Mouse (Mus musculus) right cerebral cortex, adult 18-20 months (tissue): Measurements from ENCODE around the gene Amt.

Experiments used
- DNase-seq: peaks from one replicate; pipeline ENCODE4 v3.0.0; 2022; ENCODE audit warnings: mixed read lengths

Gene Amt

GRCm38 (mm10) chr9:108340258-108341138 is 43.8 kb downstream of the Amt start:
- DNase-seq: no peak

DNA sequence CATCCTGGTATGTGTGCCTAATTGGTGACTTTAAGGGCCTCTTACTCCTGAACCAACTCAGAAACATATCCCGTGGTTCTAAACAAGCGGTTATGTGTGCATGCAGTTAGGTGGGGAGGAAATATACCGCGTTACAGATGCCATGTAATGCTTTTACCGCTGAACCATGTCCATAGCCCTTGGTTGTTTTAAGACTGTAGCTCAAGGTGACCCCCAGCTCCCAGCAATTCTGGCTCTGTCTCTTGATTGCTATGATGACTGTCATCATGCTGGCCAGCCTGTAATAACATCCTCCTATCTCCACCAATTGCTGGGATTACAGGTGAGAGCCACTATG is 44.5 kb downstream of the Amt start:
- DNase-seq: no peak

DNA sequence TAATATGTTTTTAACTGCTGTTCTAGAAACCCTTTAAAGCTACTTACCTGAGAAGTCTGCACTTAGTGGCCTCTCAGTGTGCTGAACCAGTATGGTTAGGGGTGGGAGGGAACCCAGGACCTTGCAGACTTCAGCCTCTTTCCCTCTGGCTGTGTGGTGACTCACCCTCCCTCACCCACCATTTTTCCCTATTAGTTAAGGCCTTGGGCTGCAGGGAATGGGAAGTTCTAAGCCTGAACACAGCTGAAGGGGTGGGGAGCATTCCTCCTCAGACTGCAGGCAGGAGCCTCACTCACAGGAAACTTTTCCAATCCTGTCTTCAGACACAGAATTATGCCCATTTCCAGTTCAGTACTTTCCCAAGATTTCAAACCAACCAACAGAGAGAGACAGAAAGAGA is 45.1 kb downstream of the Amt start:
- no peak for DNase-seq

DNA sequence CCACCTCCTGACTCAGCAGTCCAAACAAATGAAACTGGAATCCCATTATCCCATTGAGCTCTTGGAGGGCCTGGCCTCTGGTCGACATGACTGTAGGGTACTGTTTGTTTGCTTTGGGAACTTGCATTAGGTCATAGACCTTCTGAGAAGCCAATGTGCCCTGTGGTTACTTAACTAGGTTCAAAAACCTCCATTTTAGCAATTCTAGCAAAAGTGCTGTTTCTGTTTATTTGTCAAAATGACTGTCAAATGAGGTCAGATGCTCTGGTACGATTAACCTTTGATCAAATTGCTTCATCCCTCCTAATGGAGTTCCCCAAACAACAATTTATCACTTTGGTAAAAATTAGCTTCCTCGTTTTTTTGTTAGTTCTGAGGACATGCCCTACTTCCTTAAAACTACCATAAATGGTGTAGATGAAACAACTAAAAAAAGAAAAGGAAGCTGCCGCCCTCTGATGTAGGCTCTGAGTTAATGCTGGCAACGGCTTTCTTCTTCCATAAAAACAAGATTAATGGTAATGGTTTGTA is 45.7 kb downstream of the Amt start:
- no peak for DNase-seq

DNA sequence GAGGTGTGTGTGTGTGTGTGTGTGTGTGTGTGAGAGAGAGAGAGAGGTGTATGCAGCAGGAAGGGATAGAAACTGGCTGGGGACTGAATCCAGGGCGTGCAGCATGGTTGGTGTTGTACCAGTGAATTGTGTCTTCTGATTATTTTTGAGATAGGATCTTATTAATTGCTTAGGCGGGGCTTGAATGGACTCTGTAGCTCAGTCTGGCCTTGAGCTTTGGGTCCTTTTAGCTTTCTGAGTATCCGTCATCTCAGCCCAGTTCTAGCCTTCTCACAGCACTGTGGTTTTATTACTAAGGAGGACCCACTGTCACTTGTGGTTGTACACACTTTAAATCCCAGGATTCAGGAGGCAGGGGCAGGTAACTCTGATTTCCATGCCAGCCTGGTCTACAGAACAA is 46.7 kb downstream of the Amt start:
- no peak for DNase-seq

DNA sequence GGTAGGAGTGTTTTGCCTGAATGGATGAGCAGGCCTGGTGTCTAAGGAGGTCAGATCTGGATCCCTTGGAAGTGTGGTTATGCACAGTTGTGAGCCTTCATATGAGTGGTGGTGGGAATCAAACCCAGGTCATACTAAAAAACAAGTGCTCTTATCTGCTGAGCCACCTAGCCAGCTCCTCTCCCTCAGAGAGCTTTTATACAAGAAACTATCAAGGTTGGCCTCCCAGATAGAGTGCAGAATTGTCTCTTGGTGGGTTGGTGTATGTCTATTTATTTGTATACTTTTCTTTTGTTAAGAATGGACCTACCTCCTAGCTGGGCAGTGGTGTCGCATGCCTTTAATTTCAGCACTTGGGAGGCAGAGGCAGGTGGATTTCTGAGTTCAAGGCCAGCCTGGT is 47.2 kb downstream of the Amt start:
- DNase-seq: no peak

GRCm38 (mm10) chr9:108344471-108344870 is 47.8 kb downstream of the Amt start:
- DNase-seq: no peak

- DNase-seq: no peak
These were observed 50.4 kb downstream of the Amt start for GRCm38 (mm10) chr9:108347024-108347423.

DNA sequence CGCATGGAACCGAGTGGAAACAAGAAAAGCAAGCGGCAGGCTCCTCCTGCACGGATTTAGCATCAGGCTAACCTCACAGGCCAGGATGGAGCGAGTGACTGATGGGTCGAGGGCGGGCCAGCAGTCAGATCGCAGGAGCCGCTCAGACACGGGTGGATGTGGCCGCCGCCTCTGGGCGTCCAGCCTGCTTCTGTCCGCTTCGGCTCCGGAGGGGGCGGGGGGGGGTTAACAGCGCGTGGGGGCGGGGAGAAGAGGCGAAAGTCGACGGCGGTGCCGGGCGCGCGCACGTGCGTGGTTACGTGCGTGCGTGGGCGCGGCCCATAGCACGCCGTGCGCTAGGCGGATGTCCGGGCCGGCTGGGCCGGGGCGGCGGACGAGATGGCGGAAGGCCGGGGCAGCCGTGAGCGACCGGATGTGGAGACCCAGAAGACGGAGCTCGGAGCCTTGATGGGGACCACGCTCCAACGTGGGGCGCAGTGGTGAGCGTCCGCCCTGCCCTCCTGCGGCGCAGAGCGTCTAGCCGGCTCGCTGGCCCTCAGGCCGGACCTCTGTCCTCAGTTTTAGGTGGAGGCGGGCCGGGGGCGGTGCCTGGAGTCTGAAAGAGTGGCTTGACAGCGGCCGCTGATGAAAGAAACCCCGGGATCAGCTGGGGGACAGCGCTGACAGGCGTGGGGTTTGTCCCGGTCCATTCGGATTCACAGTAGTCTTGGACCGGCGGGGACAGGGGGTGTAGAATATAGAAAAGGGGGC is 51.1 kb downstream of the Amt start, which contains the start of gene Usp4:
Gene Usp4 (plus strand): TSS at position 314 of the 750 bp plus-strand sequence.
- peak; percentile 88 for DNase-seq

DNA sequence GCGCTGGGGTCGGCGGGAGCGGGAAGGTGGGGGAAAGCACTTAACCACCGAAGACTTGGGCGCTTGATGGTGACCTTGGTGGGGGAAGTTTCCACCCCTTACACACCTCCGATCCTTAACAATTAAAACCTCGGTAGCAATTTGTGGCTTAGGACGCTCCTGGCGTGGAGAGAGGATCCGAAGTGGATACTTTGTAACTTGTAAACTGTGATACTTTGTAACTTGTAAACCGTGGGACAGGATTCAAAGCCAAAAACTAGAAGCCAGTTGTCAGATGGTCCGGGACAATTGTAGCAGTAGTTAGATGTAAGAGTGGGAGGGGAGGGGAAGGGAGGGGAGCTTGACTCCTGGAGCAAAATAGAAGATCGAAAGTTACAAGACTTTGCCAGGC is 51.6 kb downstream of the Amt start:
- no peak for DNase-seq

- DNase-seq: no peak
These were observed 53.1 kb downstream of the Amt start for GRCm38 (mm10) chr9:108349727-108350126.
